Mouse (Mus musculus): ENCODE results near the gene Fank1.
A peak's percentile ranks its signal among the peaks of the same experiment; 100 is the strongest.

The Fank1 gene

DNA sequence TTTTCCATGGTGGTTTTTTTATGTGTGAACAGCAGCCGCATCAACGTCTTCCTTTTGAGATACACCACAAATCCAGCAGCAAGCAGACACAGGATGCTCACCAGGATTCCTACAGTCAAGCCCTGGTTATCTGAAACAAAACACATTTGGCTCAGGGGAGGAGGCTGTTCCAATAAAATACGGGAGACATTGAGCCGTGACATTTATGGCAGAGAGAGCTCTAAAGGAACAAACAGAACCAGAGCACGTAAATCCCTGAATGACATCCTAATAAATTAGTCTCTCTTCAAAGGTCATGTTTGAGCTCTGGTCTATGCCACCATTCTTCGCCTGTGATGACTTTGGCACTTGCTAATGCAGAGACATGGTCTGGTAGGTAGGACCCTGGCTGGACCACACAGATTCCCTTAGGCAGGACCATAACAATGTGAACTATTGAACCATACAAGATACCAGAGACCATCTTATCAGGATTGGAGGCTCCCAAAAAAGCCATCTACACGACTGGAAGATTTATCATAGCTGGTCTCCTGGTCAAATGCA is 133.2 kb downstream of the Fank1 start:
- DNase-seq, result no peak

GRCm38 (mm10) chr7:133911881-133912280 is 135.2 kb downstream of the Fank1 start:
- no peak for DNase-seq

DNA sequence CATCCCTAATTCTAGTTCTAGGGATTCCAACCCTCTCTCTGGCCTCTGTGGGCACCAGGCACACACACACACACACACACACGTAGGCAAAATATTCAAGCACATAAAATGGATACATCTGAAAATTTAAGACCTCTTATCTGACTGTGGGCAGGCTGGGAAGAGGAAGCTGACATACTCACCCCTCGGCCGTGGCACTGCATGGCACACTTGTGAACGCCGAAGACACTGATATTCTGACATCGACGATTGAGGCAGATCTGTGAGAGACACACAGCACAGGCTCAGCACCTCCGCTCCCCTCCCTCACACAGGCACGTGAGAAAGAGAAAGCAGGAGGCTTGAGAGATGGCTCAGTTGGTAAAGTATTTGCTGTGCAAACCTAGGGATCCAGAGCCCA is 139.6 kb downstream of the Fank1 start:
- DNase-seq, result no peak

- no peak for DNase-seq
Measured at GRCm38 (mm10) chr7:133919306-133919705, 142.6 kb downstream of the Fank1 start.

DNA sequence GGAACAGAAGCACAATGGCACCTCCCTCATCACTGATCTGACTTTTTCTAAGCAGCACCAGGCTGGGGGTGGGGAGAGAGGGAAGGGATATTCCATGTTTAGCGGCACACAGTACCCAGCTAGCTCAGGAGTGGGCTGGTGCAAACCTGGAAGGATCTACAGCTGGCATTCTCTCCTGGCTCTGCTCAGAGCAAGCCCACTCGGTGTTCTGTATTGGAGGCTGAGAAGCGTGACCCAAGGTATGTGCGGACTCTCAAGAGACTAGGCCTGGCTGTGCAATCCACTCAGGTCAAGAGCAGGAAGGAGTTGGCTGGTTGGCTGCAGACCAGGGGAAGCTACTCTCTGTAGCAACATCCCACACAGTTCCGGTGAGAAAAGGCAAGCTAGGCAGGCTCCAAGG is 143.3 kb downstream of the Fank1 start:
- no peak for DNase-seq

- DNase-seq, result no peak
Measured at GRCm38 (mm10) chr7:133920724-133921123, 144.1 kb downstream of the Fank1 start.

DNA sequence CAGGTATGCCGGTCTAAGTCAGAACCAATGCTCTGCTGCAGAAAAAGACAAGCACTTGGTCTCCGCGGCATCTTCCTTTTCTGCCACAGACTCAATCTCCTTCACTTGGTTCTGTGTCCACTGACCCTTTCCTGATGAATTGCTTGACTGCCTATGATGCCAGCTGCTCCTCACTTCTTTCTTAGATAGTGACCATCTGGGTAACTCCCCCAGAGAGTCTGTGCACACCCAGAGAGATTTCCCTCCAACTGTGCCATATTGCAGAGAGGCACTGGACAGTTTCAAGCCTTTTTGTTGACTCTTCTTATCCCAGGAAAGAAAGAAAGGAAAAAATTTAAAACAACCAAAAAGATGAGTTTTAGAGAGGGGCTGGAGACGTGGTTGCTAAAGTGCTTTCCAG is 144.6 kb downstream of the Fank1 start:
- no peak for DNase-seq

DNA sequence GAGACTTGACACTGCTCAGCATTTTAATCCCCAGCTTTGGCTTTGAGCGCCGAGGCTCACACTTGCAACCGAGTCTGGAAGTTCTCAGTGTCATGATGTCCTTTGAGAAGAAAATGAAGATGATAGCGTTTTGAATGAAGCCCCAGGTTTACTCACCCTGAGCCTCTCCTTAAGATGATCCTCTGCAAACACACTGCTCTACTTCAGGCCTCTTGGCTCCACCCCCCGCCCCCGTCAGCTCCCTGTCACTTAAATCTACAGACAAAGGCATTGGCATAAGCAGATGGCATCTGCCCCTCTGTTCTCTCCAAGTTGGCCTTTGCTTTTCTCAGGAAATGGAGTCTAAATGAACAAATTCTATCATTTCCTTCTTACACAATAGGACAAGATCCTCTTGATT is 147.3 kb downstream of the Fank1 start:
- DNase-seq, result peak; percentile 23

DNA sequence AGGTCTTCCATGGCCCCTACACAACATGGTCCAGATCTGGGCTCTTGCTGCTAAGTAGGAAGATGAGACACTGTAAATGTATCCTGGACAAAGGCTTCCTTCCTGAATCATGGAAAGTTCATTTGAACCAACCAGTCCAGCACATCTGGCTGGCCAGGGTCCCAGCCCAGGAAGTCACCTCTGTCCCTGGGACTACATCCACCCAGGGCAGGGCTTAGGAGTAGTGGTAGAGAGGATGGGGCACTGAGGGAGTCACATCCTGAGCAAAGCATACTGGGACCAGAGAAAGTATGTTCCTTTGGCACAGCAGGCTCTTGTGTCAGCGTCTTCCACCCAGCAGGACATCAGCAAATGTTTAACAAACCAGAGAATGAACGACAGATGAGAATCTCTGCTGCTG is 149.1 kb downstream of the Fank1 start:
- DNase-seq, result no peak

GRCm38 (mm10) chr7:133928981-133929380 is 152.3 kb downstream of the Fank1 start:
- DNase-seq, result no peak

Data from retina, postnatal 1 day (tissue).